Mouse (Mus musculus) CH12.LX (cell line): Measurements from ENCODE around the gene Pom121l2. TPM values are rescaled to one million over a fixed set of nuclear protein-coding genes. Genes with fewer than 3 reads are reported as not detected.
A peak's percentile ranks its signal among the peaks of the same experiment; 100 is the strongest.

Experiments used
- DNase-seq: peaks from one replicate; pipeline ENCODE4 v3.0.0-alpha.2; 2013; ENCODE audit errors: extremely low read depth
- H3K27ac ChIP-seq: 2 replicates; pipeline ENCODE4 v1.5.1; 2012; ENCODE audit warnings: low read depth, mild to moderate bottlenecking, control low read depth, moderate library complexity; ENCODE audit not compliant: insufficient read depth
- H3K27me3 ChIP-seq: replicated peaks from 2 replicates; pipeline ENCODE3; 2012; ENCODE audit warnings: inconsistent platforms
- H3K36me3 ChIP-seq, 2 experiments: replicated peaks in 1 of 2; 2 replicates each; pipeline versions ENCODE3 to v1.6.1; 2012; ENCODE audit warnings: inconsistent platforms in 1 of 2, low read length in 1 of 2, mild to moderate bottlenecking in 1 of 2, mixed read lengths in 1 of 2, moderate library complexity in 1 of 2; ENCODE audit not compliant: control insufficient read depth in 1 of 2, insufficient read depth in 1 of 2
- H3K4me1 ChIP-seq, 2 experiments: 2 replicates each; pipeline ENCODE4 v1.6.1; 2012; ENCODE audit warnings: inconsistent platforms in 1 of 2, moderate library complexity in 1 of 2; ENCODE audit not compliant: insufficient read depth in 2 of 2, control insufficient read depth in 1 of 2
- H3K4me2 ChIP-seq: 2 replicates; pipeline ENCODE4 v1.6.1; 2012; ENCODE audit warnings: low read depth, mild to moderate bottlenecking, control low read depth; ENCODE audit not compliant: poor library complexity, insufficient read depth, severe bottlenecking
- H3K4me3 ChIP-seq, 3 experiments: fragments of 150-350 bp in 1 of 3; sonication (generic) in 1 of 3; replicated peaks in 1 of 3; 2 replicates each; pipeline versions ENCODE3 to v1.5.1; 2011 to 2012; ENCODE audit warnings: low read depth in 2 of 3, low read length in 2 of 3, mild to moderate bottlenecking in 2 of 3, moderate library complexity in 2 of 3, control low read depth in 1 of 3, improper control_type of control experiment in 1 of 3, inconsistent platforms in 1 of 3, mixed read lengths in 1 of 3; ENCODE audit not compliant: poor library complexity in 1 of 3
- H3K79me2 ChIP-seq: replicated peaks from 2 replicates; pipeline ENCODE4 v1.6.1; 2012; ENCODE audit warnings: mild to moderate bottlenecking, moderate library complexity; ENCODE audit not compliant: control insufficient read depth, poor library complexity, insufficient read depth, severe bottlenecking; ENCODE audit errors: extremely low read depth
- H3K9ac ChIP-seq: 2 replicates; pipeline ENCODE4 v1.6.1; 2012; ENCODE audit warnings: low read depth, mild to moderate bottlenecking, control low read depth, moderate library complexity; ENCODE audit not compliant: insufficient read depth
- H3K9me3 ChIP-seq: replicated peaks from 2 replicates; pipeline ENCODE3; 2012; ENCODE audit warnings: low read length, inconsistent platforms, mixed read lengths
- BHLHE40 ChIP-seq: IDR thresholded peaks from 2 replicates; pipeline ENCODE4 v1.6.1; 2011; ENCODE audit warnings: mild to moderate bottlenecking, low read depth, low read length, improper control_type of control experiment
- CHD2 ChIP-seq: IDR thresholded peaks from 2 replicates; pipeline ENCODE4 v1.6.1; 2011; ENCODE audit warnings: low read length, improper control_type of control experiment
- CTCF ChIP-seq, 2 experiments: IDR thresholded peaks in 1 of 2; conservative IDR thresholded peaks in 1 of 2; 2 replicates each; pipeline ENCODE4 v1.5.1; 2011 to 2012; ENCODE audit warnings: low read depth in 2 of 2, low read length in 2 of 2, improper control_type of control experiment in 1 of 2, inconsistent platforms in 1 of 2, mild to moderate bottlenecking in 1 of 2, moderate library complexity in 1 of 2
- E2F4 ChIP-seq: IDR thresholded peaks from 2 replicates; pipeline ENCODE4 v1.6.1; 2011; ENCODE audit warnings: low read depth, low read length, improper control_type of control experiment; ENCODE audit not compliant: insufficient replicate concordance
- ELF1 ChIP-seq: IDR thresholded peaks from 2 replicates; pipeline ENCODE4 v1.6.1; 2014; ENCODE audit warnings: low read depth, mild to moderate bottlenecking, inconsistent platforms, low read length, improper control_type of control experiment
- ETS1 ChIP-seq: conservative IDR thresholded peaks from 2 replicates; pipeline ENCODE4 v1.6.1; 2012; ENCODE audit warnings: low read depth, mild to moderate bottlenecking, inconsistent platforms, low read length, improper control_type of control experiment, moderate library complexity
- GABPA ChIP-seq: IDR thresholded peaks from 2 replicates; pipeline ENCODE4 v1.6.1; 2012; ENCODE audit warnings: low read depth, low read length, improper control_type of control experiment, inconsistent platforms; ENCODE audit not compliant: insufficient replicate concordance
- JUND ChIP-seq: conservative IDR thresholded peaks from 2 replicates; pipeline ENCODE4 v1.6.1; 2011; ENCODE audit warnings: low read depth, low read length, improper control_type of control experiment
- MAFK ChIP-seq: IDR thresholded peaks from 2 replicates; pipeline ENCODE4 v1.6.1; 2011; ENCODE audit warnings: low read length, improper control_type of control experiment; ENCODE audit not compliant: insufficient replicate concordance
- MEF2A ChIP-seq: IDR thresholded peaks from 2 replicates; pipeline ENCODE4 v1.6.1; 2014; ENCODE audit warnings: low read depth, mild to moderate bottlenecking, inconsistent platforms, low read length, improper control_type of control experiment, borderline replicate concordance
- NELFE ChIP-seq: IDR thresholded peaks from 2 replicates; pipeline ENCODE4 v1.6.1; 2011; ENCODE audit warnings: low read depth, low read length, improper control_type of control experiment
- NRF1 ChIP-seq: IDR thresholded peaks from 2 replicates; pipeline ENCODE4 v1.6.1; 2014; ENCODE audit warnings: low read depth, mild to moderate bottlenecking, inconsistent platforms, low read length, improper control_type of control experiment, moderate library complexity
- POLR2A ChIP-seq: IDR thresholded peaks from 2 replicates; pipeline ENCODE4 v1.6.1; 2011; ENCODE audit warnings: low read depth, mild to moderate bottlenecking, improper control_type of control experiment, low read length
- POLR2AphosphoS2 ChIP-seq: IDR thresholded peaks from 2 replicates; pipeline ENCODE4 v1.6.1; 2011; ENCODE audit warnings: low read depth, low read length, improper control_type of control experiment
- RCOR1 ChIP-seq: conservative IDR thresholded peaks from 2 replicates; pipeline ENCODE4 v1.6.1; 2012; ENCODE audit warnings: low read depth, mild to moderate bottlenecking, inconsistent platforms, low read length, improper control_type of control experiment
- SIN3A ChIP-seq: IDR thresholded peaks from 2 replicates; pipeline ENCODE4 v1.6.1; 2012; ENCODE audit warnings: low read length, improper control_type of control experiment, inconsistent platforms
- TBP ChIP-seq: conservative IDR thresholded peaks from 2 replicates; pipeline ENCODE4 v1.6.1; 2011; ENCODE audit warnings: low read depth, low read length, improper control_type of control experiment
- TCF12 ChIP-seq: IDR thresholded peaks from 2 replicates; pipeline ENCODE4 v1.6.1; 2014; ENCODE audit warnings: low read depth, mild to moderate bottlenecking, inconsistent platforms, low read length, improper control_type of control experiment
- ZC3H11A ChIP-seq: IDR thresholded peaks from 2 replicates; pipeline ENCODE4 v1.6.1; 2012; ENCODE audit warnings: low read depth, mild to moderate bottlenecking, inconsistent platforms, low read length, improper control_type of control experiment
- ZMIZ1 ChIP-seq: IDR thresholded peaks from 2 replicates; pipeline ENCODE4 v1.6.1; 2012; ENCODE audit warnings: low read depth, mild to moderate bottlenecking, inconsistent platforms, low read length, improper control_type of control experiment
- ZNF384 ChIP-seq: IDR thresholded peaks from 2 replicates; pipeline ENCODE4 v1.6.1; 2012; ENCODE audit warnings: low read depth, low read length, improper control_type of control experiment, inconsistent platforms
- dilution Hi-C: fragments of 300-500 bp; cut with MboI; formaldehyde crosslinking; loops from 2 replicates; pipeline ENCODE4 v1.14.3; 2020; ENCODE audit warnings: low sequenced_read_pairs; ENCODE audit not compliant: extremely low pct_unique_long_range_greater_than_20kb, extremely low pct_ligation_motif_present
- in situ Hi-C: fragments of 300-500 bp; cut with MboI; formaldehyde crosslinking; loops from 3 replicates; pipeline ENCODE4 v1.14.3; 2019; ENCODE audit warnings: low sequenced_read_pairs, low pct_ligation_motif_present, low pct_unique_long_range_greater_than_20kb, mixed read lengths
- polyA plus RNA-seq: library from polyadenylated mRNA; unstranded; fragments of >175 nt; gene quantifications from 2 replicates; pipeline ENCODE4 v1.2.1, GENCODE M21; 2012; ENCODE audit warnings: low read depth; ENCODE audit not compliant: insufficient read length
- total RNA-seq, 2 experiments: library from RNA; depleted of rRNA; stranded (reverse); fragments of 300-350 nt in 1 of 2; fragments of >200 nt in 1 of 2; gene quantifications; 2 replicates each; pipeline ENCODE4 v1.2.3; 2012 to 2014

Gene Pom121l2
- total RNA-seq (2012; rRNA removed) (not detected in 2 replicates), total RNA-seq (2014; rRNA removed) (not detected in 2 replicates), polyA plus RNA-seq (not detected in 2 replicates)

- in situ Hi-C loops (no loop called here), dilution Hi-C loops (no loop called here)
- Histone ChIP-seq H3K79me2 (no peaks in the 10 kb centered on the region), H3K4me3 (no peak within 1 kb of the TSS), H3K36me3 (no peaks in the 10 kb centered on the region), H3K9ac (no peak within 1 kb of the TSS), H3K27me3 (peaks cover 11% of the 10 kb centered on the region), H3K9me3 (no peaks in the 10 kb centered on the region), H3K4me1 (peaks cover 2 to 11% of the 10 kb centered on the region in 2 experiments; a peak in 3 of 4 replicates), H3K4me2 (no peak within 1 kb of the TSS), H3K27ac (no peak within 1 kb of the TSS)
- TF ChIP-seq ELF1 (no peak), CHD2 (no peak), MEF2A (no peak)
- no peak for DNase-seq
Observed at GRCm38 (mm10) chr13:21980981-21981802, at the start of gene Pom121l2. TSS of gene Pom121l2 (plus strand) at chr13:21981194.

DNA sequence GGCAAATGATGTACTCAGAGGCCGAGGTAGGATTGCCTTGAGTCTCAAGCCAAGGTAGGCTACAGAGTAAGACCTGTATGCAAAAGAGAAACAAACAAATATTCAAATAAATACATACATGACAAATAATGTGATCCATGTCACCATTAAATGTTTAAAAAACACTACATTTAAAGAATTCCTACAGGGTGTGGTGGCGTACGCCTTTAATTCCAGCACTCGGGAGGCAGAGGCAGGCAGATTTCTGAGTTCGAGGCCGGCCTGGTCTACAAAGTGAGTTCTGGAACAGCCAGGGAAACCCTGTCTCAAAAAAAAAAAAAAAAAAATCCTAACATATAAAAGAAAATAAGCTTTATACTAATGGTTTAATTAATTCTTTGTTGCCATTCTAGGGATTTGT, 49.3 kb upstream of the Pom121l2 start:
- Histone ChIP-seq H3K9ac (no peak overlapping the region), H3K4me1 (peaks cover 0 to 13% of the 10 kb centered on the region in 2 experiments; a peak in 2 of 4 replicates), H3K27ac (no peak overlapping the region), H3K36me3 (no peaks in the 10 kb centered on the region), H3K9me3 (no peaks in the 10 kb centered on the region), H3K27me3 (no peaks in the 10 kb centered on the region), H3K79me2 (no peaks in the 10 kb centered on the region), H3K4me2 (no peak overlapping the region), H3K4me3 (no peak overlapping the region)
- dilution Hi-C loops (no loop called here), in situ Hi-C loops (loop anchor here (25.0 kb wide), 3 partner anchors 219 to 1581 kb away; partner anchors contain the start of genes Hist1h2ai, Hist1h2bl, Hist1h2bm and Hist1h3h)
- peak; percentile 77 for TF ChIP-seq TBP
- no peak for TF ChIP-seq POLR2AphosphoS2
- DNase-seq = no peak

GRCm38 (mm10) chr13:21933626-21934548, 47.1 kb upstream of the Pom121l2 start:
- Histone ChIP-seq H3K36me3 (no peaks in the 10 kb centered on the region), H3K9ac (peak overlapping the region; percentile 63), H3K27ac (peak overlapping the region; percentile 48; the same call in 1 of the 2 replicates), H3K27me3 (peaks cover 2% of the 10 kb centered on the region), H3K4me3 (peak overlapping the region; percentile 38 to 62 (median 54)), H3K79me2 (no peaks in the 10 kb centered on the region), H3K9me3 (no peaks in the 10 kb centered on the region), H3K4me1 (peaks cover 0 to 19% of the 10 kb centered on the region in 2 experiments; a peak in 2 of 4 replicates), H3K4me2 (peak overlapping the region; percentile 91)
- dilution Hi-C loops (no loop called here), in situ Hi-C loops (loop anchor here (25.0 kb wide), 3 partner anchors 222 to 1578 kb away; partner anchors contain the start of genes Hist1h2ai, Hist1h2bl, Hist1h2bm and Hist1h3h)
- DNase-seq = peak; percentile 81
- TF ChIP-seq NELFE = no peak
- no peak for TF ChIP-seq CHD2
- no peak for TF ChIP-seq ZC3H11A
- no peak for TF ChIP-seq POLR2A
- TF ChIP-seq RCOR1 = no peak
- no peak for TF ChIP-seq ETS1
- TF ChIP-seq BHLHE40 = no peak
- TF ChIP-seq CTCF (conservative IDR thresholded peaks at IDR 0.05 in 1 of 2, IDR thresholded peaks at IDR 0.05 in 1 of 2; ENCODE audit: low read depth in 2 of 2, low read length in 2 of 2) = no peak
- no peak for TF ChIP-seq JUND
- peak; percentile 95 for TF ChIP-seq MAFK
- peak; percentile 83 for TF ChIP-seq E2F4
- no peak for TF ChIP-seq ZNF384
- no peak for TF ChIP-seq GABPA
- peak; percentile 89 for TF ChIP-seq ELF1
- TF ChIP-seq TBP = peak; percentile 100
- TF ChIP-seq TCF12 = 0 out of 2 replicates have a peak, but pooled peaks have one; percentile 18
- peak; percentile 73 for TF ChIP-seq NRF1
- no peak; the same call in 1 of the 2 replicates for TF ChIP-seq SIN3A
- no peak for TF ChIP-seq ZMIZ1
